Mouse (Mus musculus) embryonic facial prominence, embryonic 10.5 days (tissue): Measurements from ENCODE around the gene 2310033P09Rik. TPM values are rescaled to one million over a fixed set of nuclear protein-coding genes. Genes with fewer than 3 reads are reported as not detected.

Source experiments
- DNase-seq: peaks from one replicate; pipeline ENCODE4 v3.0.0-alpha.2; 2017; ENCODE audit warnings: low spot score
- H3K27ac ChIP-seq: fragments of 300-500 bp; sonication (generic); replicated peaks from 2 replicates; pipeline ENCODE4 v1.5.1; 2016; ENCODE audit warnings: mild to moderate bottlenecking
- H3K27me3 ChIP-seq: fragments of 300-500 bp; sonication (generic); replicated peaks from 2 replicates; pipeline ENCODE4 v1.6.1; 2016; ENCODE audit warnings: low read depth, mild to moderate bottlenecking; ENCODE audit not compliant: poor library complexity, severe bottlenecking
- H3K36me3 ChIP-seq: fragments of 300-500 bp; sonication (generic); replicated peaks from 2 replicates; pipeline ENCODE4 v1.6.1; 2016; ENCODE audit warnings: mild to moderate bottlenecking, moderate library complexity
- H3K4me1 ChIP-seq: fragments of 300-500 bp; sonication (generic); 2 replicates; pipeline ENCODE4 v1.6.1; 2016
- H3K4me3 ChIP-seq: fragments of 300-500 bp; sonication (generic); 2 replicates; pipeline ENCODE4 v1.5.1; 2016; ENCODE audit warnings: mild to moderate bottlenecking, moderate library complexity
- H3K9me3 ChIP-seq: fragments of 300-500 bp; sonication (generic); 2 replicates; pipeline ENCODE4 v1.6.1; 2016; ENCODE audit warnings: mild to moderate bottlenecking
- WGBS: fragments of 180-500 bp; shearing (Covaris S2); methylation state at CpG from one replicate; pipeline ENCODE4 v1.1.7; 2016; 5-methylcytosine and 5-hydroxymethylcytosine counted together
- polyA plus RNA-seq: library from polyadenylated mRNA; unstranded; fragments of >200 nt; fragmentation: Nextera tagmentation; extraction: Ambion mirVana; gene quantifications from 2 replicates; pipeline ENCODE4 v1.2.1, GENCODE M21; 2016

The 2310033P09Rik gene
- polyA plus RNA-seq, 1 experiment from 2014 or later, result 46.0 TPM

DNA sequence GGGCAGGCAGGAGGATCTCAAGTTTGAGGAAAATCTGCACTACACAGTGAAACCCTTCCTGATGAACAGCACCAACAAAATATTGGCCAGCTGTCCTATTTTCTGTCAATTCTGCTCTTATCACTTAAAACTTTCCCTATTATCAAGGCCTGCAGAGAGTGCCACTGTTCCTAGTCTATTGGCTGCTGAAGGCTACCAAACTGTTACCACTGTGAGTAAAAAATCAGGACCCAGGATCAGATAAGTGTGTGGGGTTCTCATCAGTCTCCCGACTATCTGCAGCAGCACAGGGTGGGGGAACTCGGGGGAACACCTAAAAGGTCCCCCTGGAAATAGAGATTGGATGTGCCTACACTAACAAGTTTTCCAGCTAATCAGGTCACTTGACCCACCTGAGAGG is 17.0 kb downstream of the 2310033P09Rik start:
- peaks cover 44% of the 10 kb centered on the region for H3K4me1 ChIP-seq
- no peaks in the 10 kb centered on the region for H3K9me3 ChIP-seq
- peak overlapping the region; percentile 99; the same call in 1 of the 2 replicates for H3K4me3 ChIP-seq
- H3K27ac ChIP-seq, result no peak overlapping the region
- no peaks in the 10 kb centered on the region for H3K27me3 ChIP-seq
- no peak for DNase-seq
- 84% methylated on average over 2 of the region's 2 CpGs for WGBS
- peaks cover 38% of the 10 kb centered on the region for H3K36me3 ChIP-seq

DNA sequence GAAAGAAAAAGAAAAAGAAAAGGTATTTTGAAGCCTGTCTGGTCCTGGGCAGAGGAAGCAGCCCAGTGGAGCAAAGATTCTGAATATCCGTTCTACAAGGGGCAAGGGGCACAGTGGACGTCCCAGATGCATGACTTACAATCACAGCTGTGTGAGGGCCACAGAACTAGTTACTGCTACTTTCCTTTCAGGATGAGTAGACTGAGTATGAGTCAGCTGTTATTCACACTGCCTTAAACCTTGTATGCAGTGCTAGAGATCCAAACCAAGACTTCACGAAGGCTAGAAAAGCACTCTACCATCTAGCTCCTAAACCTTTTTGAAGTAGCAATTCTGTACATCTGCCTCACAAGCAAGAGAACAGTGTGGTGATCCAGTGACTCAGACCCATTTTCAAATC is 18.1 kb downstream of the 2310033P09Rik start:
- DNase-seq, result no peak
- WGBS, result 71% methylated on average over 3 of the region's 3 CpGs
- H3K9me3 ChIP-seq, result no peaks in the 10 kb centered on the region
- peaks cover 27% of the 10 kb centered on the region for H3K36me3 ChIP-seq
- H3K27ac ChIP-seq, result no peak overlapping the region
- H3K4me1 ChIP-seq, result peaks cover 43% of the 10 kb centered on the region
- H3K4me3 ChIP-seq, result peak overlapping the region; percentile 99
- no peaks in the 10 kb centered on the region for H3K27me3 ChIP-seq

DNA sequence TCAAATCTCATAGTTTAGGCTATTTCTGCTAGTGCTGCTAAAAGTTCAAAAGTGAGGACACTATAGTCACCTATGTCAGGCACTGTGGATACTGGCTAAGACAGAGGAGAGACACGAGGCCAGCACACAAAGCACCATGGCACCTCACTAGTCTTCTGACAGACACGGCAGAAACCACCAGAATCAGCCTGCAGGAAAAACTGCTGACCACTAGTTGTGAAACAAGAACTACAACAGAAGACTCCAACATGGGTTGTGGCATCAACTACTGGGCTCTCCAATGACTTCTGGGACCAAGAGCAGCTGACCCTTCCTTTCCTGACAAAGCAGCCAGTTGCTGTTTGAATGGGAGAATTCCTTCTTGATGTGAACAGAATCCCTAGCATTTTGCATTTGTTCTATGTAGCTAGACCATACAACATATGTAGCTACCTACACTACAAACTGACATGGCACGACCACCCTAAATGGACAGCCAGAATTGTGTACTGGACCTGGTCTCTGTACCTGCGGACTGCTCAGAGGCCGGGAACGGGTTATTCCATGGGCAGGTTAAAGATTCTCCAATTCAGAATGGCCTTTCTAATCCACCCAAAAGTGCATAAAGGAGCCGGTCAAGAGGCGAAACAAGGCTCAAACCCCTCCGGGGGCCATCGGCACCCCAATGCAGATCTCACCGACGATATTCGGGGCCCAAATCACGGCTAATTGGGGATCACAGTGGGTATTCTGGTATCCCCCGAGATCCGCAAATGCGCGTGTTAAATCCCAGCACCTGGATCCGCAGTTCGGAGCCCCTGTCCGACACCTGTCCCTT is 18.9 kb downstream of the 2310033P09Rik start:
- no peaks in the 10 kb centered on the region for H3K27me3 ChIP-seq
- WGBS, result 7% methylated on average over 21 of the region's 21 CpGs
- peaks cover 40% of the 10 kb centered on the region for H3K4me1 ChIP-seq
- peak overlapping the region; percentile 98 for H3K27ac ChIP-seq
- H3K36me3 ChIP-seq, result peaks cover 20% of the 10 kb centered on the region
- no peaks in the 10 kb centered on the region for H3K9me3 ChIP-seq
- H3K4me3 ChIP-seq, result peak overlapping the region; percentile 99
- DNase-seq, result no peak

DNA sequence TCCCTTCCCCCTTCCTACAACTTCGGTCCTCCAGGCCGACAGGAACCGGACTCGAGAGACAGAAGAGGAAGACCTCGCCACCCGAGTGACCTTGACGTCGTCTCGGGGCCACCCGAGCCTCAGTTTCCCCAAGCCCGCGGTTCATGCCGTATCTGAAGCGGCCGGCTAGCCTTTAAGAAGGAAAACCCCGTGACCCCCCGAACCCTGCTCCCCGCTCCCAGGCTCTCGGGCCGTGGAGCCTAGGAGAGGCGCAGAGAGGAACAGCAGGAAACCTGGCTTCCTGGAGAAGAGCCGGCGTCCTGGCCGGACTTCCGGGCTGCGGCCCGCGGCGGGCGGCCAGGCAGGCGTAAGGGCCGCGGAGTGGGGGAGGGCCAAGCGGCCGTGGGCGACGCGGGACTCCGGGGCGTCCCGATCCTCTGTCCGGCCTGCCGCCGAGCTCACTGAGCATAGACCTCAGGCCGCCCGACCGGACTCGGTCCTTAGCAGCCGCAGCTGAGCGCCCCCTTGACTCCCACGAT is 19.5 kb downstream of the 2310033P09Rik start:
- Histone ChIP-seq H3K27me3 (no peaks in the 10 kb centered on the region), H3K9me3 (no peaks in the 10 kb centered on the region), H3K36me3 (peaks cover 14% of the 10 kb centered on the region), H3K27ac (peak overlapping the region; percentile 98), H3K4me1 (peaks cover 40% of the 10 kb centered on the region), H3K4me3 (peak overlapping the region; percentile 99)
- DNase-seq, result no peak
- under 1% methylated on average over 51 of the region's 51 CpGs for WGBS

DNA sequence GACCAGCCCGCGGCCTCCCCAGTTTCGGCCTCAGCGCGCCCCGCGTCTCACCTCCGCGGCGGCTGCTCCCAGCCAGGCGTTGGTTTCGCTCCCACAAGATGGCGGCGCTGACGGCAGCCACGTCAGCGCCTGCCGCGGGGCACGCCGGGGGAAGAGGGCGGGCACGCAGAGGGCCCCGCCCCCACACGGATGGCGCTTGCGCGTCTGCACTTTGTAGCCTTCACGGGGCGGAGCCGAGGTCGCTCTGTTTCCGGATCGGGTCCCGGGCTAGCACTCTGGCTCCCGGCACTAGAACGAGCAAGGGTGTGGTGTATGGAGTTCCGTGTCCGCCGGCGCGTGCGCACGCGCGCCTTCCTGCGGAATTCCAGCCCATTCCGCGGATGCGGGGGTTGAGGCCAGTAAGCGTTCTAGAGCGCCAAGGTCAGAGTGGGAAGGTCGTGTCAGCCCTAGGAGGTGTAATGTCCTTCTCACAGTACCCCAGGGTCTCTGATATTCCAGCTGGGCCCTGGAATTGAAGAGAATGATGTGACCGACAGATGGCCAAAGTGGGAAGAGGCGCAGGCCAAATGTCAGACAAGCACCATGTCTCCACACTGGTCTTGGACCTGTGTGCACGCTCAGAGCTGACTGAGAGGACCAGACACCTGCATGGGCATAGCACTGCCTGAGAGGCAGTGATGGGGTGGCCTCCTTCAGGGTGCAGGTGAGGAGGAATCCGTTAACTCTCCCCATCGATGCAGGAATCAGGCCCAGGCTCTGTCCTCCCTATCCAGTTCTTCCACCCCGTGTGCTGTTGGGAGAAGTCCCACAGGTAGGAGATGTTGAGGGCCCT is 20.2 kb downstream of the 2310033P09Rik start, which contains the start of gene Arf1:
Arf1 (minus strand) TSS at position 149 of the 832 bp plus-strand sequence.
- Histone ChIP-seq H3K36me3 (peaks cover 9% of the 10 kb centered on the region), H3K4me3 (peak within 1 kb of the TSS; percentile 99), H3K9me3 (no peaks in the 10 kb centered on the region), H3K4me1 (peaks cover 39% of the 10 kb centered on the region), H3K27ac (peak within 1 kb of the TSS; percentile 98), H3K27me3 (no peaks in the 10 kb centered on the region)
- peak; percentile 97 for DNase-seq
- 4% methylated on average over 59 of the region's 59 CpGs for WGBS

DNA sequence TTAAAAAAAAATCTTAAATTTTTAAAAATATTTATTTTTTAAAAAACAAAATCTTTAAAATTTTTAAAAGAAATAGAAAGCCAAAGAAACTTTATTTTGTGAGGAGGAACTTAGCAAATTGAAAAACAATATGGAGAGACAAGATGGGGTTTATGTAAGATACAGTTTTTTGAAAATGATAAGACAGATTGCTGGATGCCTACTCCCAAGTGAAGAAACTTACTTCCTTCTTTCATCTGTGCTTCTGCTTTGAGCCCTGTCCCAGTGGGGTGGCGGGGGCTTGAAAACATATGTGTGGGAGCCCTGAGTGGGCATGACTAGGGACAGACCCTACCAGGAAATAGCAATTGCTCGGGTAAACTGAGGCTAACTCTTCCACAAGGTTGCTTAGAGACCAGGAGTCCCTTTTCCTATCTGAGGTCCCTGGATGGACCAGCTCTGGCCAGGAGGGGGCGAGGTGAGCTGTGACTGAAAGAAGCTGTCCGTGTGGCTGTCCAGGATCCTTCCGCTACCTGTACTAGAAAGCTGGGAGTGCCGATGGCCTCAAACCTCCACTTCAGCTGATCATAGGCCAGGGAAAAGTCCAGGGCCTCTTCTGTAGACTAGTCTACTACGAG is 22.1 kb downstream of the 2310033P09Rik start:
- Histone ChIP-seq H3K4me3 (no peak overlapping the region; the same call in 1 of the 2 replicates), H3K9me3 (no peaks in the 10 kb centered on the region), H3K4me1 (peaks cover 28% of the 10 kb centered on the region), H3K27ac (no peak overlapping the region), H3K36me3 (no peaks in the 10 kb centered on the region; the same call in 1 of the 2 replicates), H3K27me3 (no peaks in the 10 kb centered on the region)
- DNase-seq, result peak; percentile 77
- 14% methylated on average over 7 of the region's 7 CpGs for WGBS

DNA sequence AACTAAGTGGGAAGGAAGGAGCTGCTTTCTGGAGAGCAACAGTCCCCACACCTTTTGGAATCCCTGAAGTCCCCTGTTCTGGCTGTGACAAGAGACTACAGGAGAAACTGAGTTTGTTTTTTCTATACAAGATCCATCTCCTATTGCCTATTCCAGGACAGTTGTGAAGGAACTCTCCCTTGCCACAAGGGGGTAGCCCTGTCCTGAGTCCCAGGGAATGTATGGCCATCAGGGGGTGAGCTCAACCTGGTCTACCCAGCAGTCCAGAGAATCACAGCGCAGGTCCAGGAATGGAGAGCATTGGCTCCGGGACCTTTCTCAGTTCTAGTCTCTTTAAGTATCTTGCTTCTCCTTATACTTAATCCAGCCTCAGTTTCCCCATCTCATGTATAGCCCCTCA is 24.7 kb downstream of the 2310033P09Rik start:
- peaks cover 12% of the 10 kb centered on the region for H3K27me3 ChIP-seq
- peaks cover 9% of the 10 kb centered on the region for H3K4me1 ChIP-seq
- H3K9me3 ChIP-seq, result no peaks in the 10 kb centered on the region
- no peak overlapping the region for H3K27ac ChIP-seq
- no peak overlapping the region for H3K4me3 ChIP-seq
- 63% methylated on average over 2 of the region's 2 CpGs for WGBS
- H3K36me3 ChIP-seq, result no peaks in the 10 kb centered on the region
- DNase-seq, result no peak

DNA sequence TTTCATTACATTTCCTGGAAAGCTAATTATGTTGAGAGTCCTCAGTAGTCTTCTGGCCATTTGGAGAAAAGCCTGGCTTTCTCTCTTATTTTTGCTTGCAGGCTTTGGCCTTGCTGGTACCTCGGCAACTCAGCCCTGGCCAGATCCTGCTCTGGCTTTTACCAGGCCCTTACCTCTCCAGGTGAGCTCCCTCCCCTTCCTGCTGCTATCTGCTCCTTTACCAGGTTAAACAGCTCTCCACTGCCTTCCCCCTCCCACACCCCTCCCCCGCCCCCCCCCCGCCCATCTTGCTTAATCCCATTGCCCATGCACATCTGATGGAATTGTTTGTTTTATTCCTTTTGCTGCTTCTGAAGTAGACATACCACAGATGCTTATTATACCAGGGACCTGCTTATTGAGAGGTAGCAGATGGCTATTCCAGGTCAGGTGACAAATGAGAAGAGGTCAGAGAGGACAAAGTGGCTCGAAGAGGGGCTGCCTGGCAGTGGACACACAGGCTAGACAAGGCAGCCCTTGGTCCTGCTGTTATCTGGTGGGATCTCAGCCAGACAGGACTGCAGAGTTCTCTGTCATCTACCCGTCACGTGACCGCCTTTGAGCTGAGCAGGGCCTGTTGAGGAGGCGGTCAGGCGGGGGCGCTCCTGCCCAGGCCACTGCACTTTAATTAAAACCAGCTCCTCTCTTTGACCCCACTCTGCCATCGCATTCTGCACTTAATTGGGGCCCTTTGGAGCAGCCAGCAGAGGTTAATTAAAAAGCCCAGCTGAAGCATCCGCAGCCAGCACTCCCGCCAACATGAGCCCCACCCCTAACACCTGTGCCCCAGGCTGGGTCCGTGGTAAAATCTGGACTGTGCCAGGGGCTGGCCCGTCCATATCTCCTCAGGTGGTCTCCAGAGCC is 30.7 kb downstream of the 2310033P09Rik start:
- H3K9me3 ChIP-seq, result no peaks in the 10 kb centered on the region
- peak; percentile 85 for DNase-seq
- H3K27me3 ChIP-seq, result peaks cover 60% of the 10 kb centered on the region
- H3K36me3 ChIP-seq, result no peaks in the 10 kb centered on the region
- H3K4me1 ChIP-seq, result peaks cover 20% of the 10 kb centered on the region
- H3K4me3 ChIP-seq, result peak overlapping the region; percentile 26; the same call in 1 of the 2 replicates
- no peak overlapping the region for H3K27ac ChIP-seq
- 4% methylated on average over 15 of the region's 15 CpGs for WGBS

DNA sequence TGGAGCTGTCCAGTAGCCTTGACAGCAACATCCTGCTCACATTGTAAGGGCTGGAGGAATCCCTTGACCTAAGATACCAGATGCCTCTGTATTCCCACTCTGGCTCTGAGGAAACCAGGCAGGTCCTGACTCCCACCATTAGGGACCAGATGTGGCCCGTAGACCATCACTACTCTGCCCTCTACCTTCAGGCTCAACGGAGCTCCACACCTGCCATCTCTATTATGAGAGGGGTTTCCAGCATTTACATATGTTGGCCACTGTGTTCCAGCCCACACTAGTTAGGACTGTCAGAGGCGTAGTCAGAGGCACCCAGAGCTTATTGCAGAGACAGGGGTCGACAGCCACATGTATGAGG is 31.3 kb downstream of the 2310033P09Rik start:
- peaks cover 66% of the 10 kb centered on the region for H3K27me3 ChIP-seq
- WGBS, result 55% methylated on average over 4 of the region's 4 CpGs
- H3K4me3 ChIP-seq, result peak overlapping the region; percentile 26; the same call in 1 of the 2 replicates
- H3K27ac ChIP-seq, result peak overlapping the region; percentile 21; the same call in 1 of the 2 replicates
- DNase-seq, result no peak
- H3K4me1 ChIP-seq, result peaks cover 20% of the 10 kb centered on the region
- no peaks in the 10 kb centered on the region for H3K9me3 ChIP-seq
- H3K36me3 ChIP-seq, result no peaks in the 10 kb centered on the region

DNA sequence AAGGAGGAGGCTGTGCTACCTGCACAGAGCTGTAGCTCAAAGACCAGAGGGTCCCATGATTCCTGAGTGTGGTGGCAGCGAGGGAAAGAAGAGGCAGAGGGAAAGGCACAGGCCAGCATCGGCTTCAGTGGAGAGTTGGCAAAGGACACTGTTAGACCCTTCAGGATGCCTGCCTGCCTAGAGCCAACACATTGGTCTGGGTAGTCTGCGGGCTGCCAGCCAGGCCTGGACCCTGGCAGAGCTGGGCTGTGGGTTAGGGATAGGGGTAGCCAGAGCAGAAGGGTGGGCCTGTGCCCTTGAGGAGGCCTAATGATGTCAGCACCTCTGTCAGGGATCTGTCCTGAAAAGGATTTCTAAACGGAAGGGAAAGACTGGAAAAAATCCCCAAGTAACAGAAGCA is 31.7 kb downstream of the 2310033P09Rik start:
- Histone ChIP-seq H3K9me3 (no peaks in the 10 kb centered on the region), H3K36me3 (no peaks in the 10 kb centered on the region), H3K27me3 (peaks cover 70% of the 10 kb centered on the region), H3K27ac (peak overlapping the region; percentile 21; the same call in 1 of the 2 replicates), H3K4me1 (peaks cover 20% of the 10 kb centered on the region), H3K4me3 (0 out of 2 replicates have a peak overlapping the region, but pooled peaks have one; percentile 26)
- 69% methylated on average over 4 of the region's 4 CpGs for whole genome bisulfite sequencing
- no peak for DNase-seq

DNA sequence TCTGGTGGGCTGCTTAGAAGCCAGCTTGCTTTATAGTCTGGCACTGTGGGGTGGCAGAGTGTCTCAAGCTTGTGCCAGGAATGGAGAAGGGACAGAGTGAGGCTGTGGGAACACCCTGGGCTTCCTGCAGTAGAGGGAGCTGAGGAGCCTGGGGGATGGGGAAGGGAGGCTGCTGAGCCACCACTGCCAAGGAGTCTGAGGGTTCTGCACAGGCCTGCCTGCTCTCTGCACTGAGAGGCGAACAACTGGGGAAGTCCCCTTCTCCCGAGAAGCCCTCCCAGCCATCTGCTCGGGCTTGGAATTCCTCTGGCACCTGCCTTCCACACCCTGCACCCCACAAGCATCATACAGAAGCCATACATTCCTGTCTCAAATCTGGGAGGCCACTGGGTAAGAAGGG is 33.7 kb downstream of the 2310033P09Rik start:
- no peaks in the 10 kb centered on the region for H3K36me3 ChIP-seq
- no peak overlapping the region for H3K4me3 ChIP-seq
- DNase-seq, result no peak
- H3K27me3 ChIP-seq, result peaks cover 75% of the 10 kb centered on the region
- 52% methylated on average over 3 of the region's 3 CpGs for WGBS
- H3K9me3 ChIP-seq, result no peaks in the 10 kb centered on the region
- no peak overlapping the region for H3K27ac ChIP-seq
- H3K4me1 ChIP-seq, result peaks cover 20% of the 10 kb centered on the region
